Mouse (Mus musculus): ENCODE measurements at regions not wholly inside any gene's neighbourhood (a gene's known extent, or its start where the extent isn't known, plus 50 kb on each side); places are given as distances from the start of the nearest gene placed in this dataset.

DNA sequence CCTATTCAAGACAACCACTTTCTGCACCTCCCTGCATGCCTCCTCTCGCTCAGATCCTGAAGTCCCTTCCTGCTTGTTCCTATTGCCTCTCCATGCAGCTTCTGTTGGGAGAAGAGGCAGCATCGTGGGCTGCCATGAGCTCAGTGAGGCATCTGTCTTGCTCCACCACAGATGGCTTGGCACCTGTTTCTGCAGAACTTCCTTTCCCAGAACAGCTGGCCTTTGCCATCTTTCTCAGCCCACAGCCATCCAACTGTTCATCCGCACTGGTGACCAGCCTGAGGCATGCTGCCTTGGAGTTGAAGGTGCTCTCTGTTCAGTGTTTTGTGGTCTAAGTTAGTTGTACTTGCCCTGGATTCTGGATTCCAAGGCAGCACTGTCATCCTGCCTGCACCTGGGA is 312.5 kb downstream of the Cmpk2 start:
- DNase-seq (ENCODE audit: low spot score), result no peak

DNA sequence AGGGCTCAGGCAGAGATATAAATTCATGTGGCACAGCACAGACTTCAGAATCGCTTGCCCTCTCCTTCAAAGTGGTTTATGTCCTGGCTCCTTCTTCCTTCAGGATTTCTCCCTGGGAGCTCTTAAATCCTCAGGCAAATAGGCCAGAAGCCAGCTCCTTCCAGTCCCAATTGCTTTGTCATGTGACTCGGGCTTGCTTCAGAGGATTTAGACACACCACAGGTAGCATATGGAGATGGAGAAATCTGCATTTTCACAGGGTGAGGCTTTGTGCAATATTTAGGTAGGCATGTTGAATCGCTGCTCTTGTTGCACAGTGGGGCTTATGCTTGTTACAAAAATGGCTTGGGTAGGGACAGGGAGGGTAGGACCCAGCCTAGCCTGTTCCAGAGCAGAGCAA is 309.8 kb downstream of the Cmpk2 start:
- no peak for DNase-seq (ENCODE audit: low spot score)

DNA sequence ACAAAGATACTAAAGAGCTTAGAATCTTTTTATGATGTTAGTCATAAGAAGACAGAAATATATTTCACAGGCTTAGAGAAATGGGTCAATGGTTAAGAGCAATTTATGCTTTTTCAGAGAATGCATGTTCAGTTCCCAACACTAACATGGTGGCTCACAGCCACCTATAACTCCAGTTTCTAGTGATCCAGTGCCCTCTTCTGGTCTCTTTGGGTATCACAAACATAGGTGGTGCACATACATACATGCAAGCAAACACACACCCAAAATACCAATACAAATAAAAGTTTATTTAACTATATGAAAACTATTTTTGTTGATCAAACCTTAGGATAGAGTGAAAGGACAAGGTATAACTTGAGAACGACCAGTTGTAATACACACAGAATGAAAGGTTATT is 308.0 kb downstream of the Cmpk2 start:
- DNase-seq (ENCODE audit: low spot score), result no peak

DNA sequence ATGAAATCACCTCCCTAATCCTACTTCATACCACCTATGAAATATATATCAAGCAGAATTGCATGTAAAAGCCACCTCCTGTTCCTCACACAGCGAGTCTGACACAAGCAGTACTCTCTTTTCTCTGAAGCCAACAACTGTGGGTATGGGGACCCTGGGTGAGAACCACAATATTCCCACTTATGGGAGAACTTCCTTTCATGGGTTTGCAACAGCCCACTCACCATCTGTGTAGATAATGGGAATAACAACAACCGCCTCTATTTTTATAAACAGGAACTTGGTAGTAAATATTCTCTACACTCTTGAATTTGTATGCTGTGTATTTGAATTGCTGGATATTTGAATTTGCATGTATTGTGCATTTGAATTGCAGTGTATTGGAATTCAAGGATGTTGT is 305.0 kb downstream of the Cmpk2 start:
- no peak for DNase-seq (ENCODE audit: low spot score)

DNA sequence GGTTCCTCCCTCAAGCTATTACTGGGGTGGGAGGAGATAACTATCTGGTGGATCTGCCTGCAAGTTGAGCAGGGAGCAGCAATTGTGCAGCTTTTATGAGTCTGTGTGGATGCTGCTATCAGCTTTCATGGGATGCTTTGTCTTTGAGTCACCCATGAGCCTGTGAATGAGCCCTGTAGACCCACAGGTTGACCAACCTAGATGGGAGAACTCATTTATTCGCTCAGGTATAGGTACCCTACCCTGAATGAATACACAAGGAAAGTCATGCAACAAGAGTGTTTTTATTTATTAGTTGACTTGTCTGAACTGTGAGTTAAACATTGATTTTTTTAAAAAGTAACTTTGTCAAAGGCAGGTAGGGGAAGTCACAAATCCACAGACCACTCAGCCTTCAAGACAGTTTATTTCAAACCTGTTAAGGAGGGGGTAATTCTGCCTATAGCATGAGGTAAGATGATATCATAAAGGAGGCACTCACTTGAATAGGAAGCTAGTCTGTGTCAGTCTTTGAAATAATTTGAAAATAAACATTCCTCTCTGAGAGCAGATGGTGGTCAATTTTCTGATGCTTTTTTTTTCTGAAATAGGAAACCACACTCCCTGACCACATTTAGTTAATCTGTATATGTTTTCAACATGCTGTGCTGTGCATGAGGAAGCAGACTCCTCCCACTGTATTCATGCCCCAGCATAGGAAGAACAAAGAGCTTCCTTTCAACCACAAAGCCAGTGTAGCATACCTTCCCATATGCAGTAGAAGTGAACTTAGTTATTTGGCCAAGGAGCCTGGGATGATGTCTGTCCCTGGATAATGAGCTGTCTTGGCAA is 302.0 kb downstream of the Cmpk2 start:
- no peak for DNase-seq (ENCODE audit: low spot score)

DNA sequence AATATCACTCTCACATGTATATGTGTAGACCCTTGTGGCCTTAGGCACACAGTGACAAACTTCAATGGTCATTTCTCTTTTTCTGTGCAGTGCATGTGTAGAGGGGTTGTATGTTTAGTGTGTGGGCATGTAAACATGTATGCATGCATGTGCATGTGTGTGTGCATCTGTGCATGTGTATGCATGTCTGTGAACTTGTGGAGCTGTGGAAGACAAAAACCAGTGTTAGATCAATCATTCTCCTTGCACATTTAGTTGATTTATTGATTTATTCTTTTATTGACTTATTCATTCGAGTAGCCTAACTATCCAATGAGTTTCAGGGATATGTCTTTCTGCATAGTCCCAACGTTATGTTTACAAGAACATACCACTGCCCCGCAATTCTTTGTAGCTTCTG is 298.5 kb downstream of the Cmpk2 start:
- DNase-seq (ENCODE audit: low spot score), result no peak

DNA sequence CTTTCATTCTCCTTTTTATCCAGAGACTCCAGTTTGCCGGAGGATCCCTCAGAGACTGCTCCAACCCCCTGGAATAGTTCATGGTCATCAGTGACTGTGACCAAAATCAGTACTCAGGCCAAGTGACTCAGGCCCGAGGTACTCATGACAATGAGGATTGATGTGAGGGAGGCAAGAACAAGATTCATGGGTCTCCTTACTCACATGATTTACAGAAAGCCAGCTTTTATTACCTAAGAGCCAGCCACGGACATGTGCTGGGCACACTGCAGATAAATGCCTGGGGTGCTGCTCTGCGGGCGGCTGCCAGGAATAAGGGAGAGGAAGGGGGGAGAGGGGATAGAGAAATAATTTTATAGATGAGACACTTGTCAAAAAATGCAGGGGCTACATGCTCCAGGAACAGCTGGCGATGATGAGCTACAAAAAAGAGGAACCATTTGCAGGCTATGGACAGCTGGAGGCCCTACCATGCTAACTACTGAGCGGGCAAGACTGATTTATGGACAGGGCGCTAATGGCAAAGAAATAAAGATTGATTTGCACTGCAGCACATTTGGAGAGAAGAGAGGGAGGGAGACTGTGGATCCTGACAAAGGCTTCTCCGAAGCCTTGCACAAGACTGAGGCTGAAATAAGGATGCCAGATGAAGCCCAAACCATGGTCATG is 289.8 kb downstream of the Cmpk2 start:
- no peak for DNase-seq (ENCODE audit: low spot score)

DNA sequence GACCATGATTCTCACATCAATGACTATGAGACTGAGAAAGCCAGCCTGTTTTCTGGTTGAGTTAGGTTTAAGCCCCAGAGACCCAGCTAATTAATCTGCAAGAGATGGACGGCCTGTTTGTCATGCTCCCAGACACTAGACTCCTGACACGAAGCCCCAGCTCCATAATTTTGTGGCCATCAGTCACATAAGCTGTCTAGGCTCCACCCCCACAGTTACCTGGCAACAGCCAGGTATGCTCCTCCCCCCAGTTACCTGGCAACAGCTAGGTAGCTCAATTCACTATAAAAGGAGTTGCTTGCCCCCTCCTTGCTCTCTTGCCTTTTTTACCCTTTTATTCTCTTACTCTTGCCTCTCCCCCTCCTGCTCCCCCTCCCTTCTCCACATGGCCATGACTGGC is 287.3 kb downstream of the Cmpk2 start:
- no peak for DNase-seq (ENCODE audit: low spot score)

DNA sequence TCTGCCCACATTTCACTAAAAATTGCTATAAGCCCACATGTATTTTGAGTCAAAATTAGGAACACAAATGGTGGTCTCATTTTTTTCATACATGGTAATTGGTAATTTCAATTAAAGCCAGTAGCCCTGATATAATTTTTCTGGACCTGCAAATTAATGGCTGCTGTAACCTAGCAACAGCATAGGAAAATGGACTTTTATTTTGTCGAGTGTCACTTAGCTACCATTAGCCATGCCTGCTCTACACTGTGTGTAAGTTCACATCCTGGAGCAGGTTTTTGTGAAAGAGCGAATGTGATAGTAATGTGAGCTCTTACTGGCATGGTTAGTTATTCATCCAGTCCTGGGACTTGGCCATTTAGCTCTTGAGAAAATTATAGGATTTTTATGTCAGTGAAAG is 285.6 kb downstream of the Cmpk2 start:
- DNase-seq (ENCODE audit: low spot score), result no peak

DNA sequence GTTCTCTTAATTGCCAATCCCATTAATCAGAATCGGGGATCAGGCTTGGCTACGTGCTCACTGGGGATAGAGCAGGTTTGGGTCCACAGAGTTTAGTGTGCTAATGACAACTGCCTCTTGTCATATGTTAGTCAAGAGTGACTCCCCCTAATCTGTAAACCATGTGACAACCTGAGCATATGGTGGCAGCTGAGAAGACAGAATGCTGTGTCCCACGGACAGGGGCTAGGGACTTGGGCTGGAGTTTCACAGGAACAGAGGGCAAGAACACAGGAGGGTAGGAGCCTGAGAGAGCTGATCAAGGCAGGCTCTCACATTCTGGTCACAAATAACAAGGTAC is 265.5 kb downstream of the Cmpk2 start:
- no peak for DNase-seq (ENCODE audit: low spot score)

DNA sequence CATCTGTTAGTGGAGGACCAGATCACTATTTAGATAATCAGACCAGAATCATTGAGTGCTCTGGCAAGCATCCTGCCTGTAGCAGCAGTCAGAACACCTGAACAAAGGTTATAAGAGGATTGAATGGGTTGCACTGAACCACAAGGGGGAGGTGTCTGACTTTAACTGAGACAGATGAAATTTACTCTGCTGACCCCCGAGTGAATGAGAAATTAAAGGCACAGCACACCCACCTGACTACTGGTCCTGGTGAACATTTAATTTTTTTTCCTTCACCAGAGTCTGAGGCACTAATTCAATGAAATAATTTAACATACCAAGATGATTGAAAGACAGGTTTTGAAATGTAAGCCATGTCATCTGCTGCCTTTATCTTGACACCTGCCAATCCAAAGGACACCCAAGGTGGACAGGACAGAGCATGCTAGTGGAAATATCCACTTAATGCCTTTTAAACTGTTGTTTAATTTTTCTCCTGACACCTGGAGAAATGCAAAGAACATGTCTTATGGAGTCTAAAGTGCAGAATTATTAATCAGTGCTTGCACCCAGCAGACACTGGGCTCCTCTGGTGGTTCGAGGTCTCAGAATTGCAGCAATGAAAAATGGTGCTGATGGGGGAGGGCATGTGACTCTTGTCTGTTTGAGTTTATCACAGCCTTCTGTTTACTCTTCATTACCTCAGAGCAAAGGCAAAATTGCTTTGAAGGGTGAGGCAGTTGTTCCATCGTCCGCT is 265.0 kb downstream of the Cmpk2 start:
- no peak for DNase-seq (ENCODE audit: low spot score)

DNA sequence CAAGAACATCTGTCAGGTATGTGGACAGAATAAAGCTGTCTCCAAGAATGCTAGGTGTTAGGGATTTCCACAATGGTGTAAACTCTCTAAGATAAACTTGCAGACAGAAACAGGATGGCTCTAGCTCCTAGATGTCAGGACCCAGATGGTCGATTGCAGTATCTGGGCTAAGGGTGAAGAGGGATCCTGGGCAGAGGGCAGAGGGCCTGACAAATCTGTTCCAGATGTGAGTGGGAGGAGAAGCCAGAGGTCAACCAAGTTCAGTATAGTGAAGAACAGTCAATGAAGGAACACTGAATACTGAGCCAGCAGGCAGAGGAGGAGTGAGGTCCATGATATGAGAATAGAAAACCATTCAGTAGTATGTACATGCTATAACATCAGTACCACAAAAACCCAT is 254.4 kb downstream of the Cmpk2 start:
- DNase-seq (ENCODE audit: low spot score), result no peak

DNA sequence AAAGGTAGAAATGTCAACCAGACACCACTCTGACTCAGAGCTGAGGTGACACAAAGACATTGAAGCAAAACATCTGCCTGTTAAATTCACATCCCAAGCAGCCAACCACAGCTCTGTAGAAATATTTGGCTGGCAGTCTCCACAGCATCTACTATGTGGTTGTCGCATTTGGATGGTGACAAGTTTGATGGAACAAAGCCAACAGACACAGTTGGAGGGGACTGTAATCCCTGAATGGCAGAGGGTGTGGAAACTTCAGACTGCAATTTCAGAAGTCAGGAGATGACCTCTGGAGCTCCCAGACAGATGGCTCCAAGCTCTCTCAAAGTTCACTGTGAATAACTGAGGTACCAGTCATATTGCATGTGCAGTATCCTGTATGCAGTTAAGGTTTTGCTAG is 229.8 kb downstream of the Cmpk2 start:
- DNase-seq (ENCODE audit: low spot score), result no peak

DNA sequence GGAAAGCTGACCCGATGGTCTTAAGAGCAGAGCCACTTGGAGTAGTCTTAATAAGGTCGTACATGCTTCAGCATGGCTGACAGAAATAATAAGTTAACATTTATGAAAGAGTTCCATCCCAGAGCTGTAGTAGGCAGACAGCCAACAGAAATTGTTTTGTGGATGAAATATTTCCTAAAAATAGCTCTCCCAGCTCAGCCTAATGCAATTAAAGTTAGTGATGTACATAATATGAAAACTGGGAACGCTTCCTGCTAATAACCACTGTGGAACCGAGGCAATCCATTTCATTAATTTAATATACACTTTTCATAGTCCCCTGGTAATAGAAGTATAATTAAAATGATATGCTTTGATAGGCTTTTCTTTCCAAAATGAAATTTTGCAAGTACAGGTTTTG is 219.0 kb downstream of the Cmpk2 start:
- DNase-seq (ENCODE audit: low spot score), result no peak

DNA sequence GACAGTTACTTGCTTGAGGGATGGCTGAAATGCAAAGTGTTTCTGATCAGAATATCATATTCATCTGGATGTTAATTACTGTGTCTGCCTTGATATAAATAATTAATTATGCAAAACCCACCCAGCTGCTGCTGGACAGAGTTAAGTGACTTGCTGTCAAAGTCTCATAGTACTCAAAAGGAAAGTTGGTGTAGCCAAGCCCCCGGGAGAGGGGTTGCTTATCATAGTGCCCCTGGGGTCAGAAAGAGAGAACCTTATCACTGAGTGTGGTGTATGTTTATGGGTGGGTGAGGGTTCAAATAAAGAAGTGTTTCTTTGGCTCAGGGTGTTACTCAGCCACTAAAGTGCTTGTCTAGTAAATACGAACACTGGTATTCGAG is 211.6 kb downstream of the Cmpk2 start:
- no peak for DNase-seq (ENCODE audit: low spot score)

DNA sequence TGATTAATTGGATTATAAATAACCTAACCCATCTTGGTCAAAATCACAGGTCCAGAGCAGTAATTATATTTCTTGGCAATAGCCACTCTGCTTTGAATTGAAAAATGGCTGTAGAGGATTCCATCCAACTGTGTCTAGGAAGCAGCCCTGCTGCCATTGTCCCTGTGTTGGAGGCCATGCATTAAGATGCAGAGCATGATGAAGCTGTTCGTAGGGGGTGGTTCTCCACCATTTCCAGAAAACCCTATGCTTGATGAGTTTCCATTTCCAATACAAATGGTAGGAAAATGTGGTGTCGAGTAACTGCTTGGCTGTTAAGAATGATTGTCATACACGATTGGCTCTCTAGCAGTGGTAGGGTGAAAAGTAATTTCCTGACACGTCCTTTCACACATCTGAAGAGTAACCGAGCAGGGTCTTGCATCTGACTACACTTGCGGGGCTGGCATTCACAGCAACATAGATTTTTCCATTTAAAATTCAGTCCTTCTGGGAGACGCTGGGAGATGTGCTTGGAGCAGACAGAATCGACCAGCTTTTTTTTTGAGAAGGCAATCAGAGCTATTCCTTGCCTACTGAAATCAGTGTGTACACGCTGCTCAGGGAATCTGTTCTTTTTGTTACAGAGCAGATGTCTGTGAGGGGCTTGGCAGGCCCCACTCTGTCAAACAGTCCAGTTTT is 211.0 kb downstream of the Cmpk2 start:
- DNase-seq (ENCODE audit: low spot score), result no peak

DNA sequence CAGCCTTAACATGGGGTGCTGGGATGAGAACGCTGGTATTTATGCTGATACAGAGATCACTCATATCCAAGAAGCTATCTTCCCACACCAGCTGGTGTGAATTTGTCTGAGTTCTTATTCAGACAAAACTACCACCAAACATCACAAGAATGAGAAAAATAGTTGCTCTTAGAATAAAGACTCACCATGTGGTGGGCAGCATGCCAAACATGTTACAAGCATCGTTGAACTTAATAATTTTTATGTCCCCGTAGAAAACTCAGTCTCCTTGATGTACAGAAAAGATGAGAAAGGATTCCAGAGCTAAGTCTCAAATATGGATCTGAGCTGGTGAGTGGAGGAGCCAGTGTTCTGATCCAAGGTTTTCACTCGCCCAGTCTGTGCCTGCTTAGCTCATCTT is 196.5 kb downstream of the Cmpk2 start:
- DNase-seq (ENCODE audit: low spot score), result no peak

DNA sequence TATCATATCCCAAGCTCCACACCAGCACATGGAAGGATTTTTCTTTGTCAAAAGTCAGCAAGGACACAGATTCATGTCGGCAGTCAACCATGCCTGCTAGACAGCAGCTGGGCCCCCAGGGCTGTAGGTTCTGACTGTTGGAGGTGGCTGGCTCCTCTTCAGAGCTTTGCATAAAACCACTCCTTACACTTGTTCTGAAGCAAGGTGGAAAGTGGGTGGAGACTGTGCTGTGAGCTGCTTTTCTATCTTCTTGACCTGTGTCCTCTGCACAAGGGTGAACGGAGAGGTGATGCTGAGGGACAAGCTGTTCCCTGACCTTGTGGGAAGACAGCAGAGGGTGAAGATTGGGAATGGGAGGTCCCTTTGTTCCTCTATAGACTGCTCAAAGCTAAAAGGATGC is 185.2 kb downstream of the Cmpk2 start:
- no peak for DNase-seq (ENCODE audit: low spot score)

DNA sequence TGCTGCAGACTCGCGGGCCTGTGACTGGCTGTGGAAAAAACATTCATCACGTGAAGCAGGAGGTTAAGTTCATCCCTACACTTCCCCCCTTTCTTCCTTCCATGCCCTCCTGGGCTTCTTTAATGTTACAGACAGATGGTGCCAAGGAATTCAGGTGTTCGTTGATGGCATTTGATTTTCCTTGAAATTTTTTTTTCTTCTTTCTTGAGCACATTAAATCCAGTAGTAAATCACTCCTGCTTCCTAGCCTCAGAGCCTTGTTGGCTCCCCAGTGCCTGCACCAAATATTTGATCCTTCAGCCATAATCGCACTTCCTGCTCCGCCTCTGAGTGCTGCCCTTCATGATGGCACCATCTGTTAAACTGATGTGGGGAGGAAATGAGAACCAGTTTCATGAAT is 184.8 kb downstream of the Cmpk2 start:
- DNase-seq (ENCODE audit: low spot score), result no peak

DNA sequence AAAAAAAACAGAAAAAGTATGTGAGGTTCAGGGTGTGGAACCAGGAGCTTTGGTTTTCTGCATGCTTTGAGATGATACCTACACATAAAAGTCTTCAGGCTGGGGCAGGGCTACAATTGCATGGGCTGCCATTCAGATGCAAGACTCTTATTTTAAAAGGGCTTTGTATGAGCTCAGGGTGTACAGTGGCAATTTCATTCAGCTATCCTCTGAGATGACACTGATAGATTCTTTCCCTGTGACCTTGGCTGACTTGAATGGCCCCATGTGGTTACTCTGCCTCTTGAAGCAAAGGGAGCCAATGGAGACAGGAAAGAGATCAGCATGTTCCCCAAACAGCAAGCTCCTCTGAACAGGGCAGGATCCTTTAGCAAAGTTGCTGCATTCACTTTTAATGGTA is 177.1 kb downstream of the Cmpk2 start:
- DNase-seq (ENCODE audit: low spot score), result no peak

DNA sequence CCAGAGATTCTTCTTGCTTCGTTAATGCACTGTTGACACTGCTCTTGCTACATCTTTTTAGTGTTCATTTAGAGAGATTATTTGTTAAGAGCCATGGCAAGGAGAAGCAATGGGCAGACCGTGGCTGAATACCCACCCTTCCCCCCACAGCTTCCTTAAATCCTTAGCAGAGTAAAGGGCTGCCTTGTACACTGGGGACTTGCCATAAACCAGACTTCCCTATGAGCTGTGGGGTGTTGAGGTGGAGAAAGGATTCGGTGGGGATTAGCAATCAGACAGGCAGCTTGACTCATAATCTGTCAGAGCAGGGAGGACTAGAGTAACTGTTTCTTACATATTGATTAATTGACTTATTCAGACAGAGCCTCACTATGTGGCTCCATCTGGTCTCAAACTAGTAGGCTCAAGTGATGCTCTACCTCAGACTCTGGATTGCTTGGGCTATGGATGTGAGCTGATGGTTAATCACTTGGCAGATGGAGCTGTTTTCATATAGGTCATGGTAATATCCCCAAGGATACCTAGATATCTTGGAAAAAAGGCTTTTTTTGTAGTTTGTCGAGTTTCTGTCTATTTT is 166.7 kb downstream of the Cmpk2 start:
- DNase-seq (ENCODE audit: low spot score), result no peak

DNA sequence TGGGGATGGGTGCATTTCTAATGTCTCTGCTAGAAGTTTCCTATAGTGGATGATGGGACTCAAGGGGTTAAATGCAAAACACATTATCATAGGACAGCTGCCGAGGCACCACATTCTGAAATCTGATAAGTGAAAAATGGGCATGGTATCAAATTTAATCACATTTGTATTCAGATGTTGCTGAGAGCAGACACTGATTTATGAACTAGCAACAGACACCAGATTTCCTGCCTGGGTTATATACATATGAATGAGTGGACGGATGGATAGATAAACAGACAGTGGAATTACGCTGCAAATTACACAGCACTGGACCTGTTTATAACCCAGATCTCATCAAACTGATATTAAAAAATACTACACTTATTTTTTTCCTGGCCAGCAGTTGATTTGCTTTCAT is 166.2 kb downstream of the Cmpk2 start:
- no peak for DNase-seq (ENCODE audit: low spot score)

DNA sequence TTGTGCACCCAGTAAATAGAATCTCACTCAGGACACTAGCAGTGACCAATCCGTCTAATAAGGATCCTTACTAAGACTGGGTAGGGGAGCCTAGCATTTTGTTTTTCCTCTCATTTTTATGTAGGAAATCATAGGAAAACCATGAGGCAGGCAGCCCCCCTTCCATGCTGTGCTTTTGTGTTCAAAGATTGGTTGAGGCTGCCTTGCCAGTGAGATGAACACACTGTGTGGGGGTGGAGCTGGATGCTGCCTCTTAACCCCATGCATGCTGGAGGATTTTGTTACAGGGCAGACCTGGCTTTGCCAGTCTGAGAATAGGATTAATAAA is 162.8 kb downstream of the Cmpk2 start:
- no peak for DNase-seq (ENCODE audit: low spot score)

All from urinary bladder, postnatal 25 days (tissue).